19 mouse cellular contexts compared by ENCODE assay signal in the genomic region with DNA sequence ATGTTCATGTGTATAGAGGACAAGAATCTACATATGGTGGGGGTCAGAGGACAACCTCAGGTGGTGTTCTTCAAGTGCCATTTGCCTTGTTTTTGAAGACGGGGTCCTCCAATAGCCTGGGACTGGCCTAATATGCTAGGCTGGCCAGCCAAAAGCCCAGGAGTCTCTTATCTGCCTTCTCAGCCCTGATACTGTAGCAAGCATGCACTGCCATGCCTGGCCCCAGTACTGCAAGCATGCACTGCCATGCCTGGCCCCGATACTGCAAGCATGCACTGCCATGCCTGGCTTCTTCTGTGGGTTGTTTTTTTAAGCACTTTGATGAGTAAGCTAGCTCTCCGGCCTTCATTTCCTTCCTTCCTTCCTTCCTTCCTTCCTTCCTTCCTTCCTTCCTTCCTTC.
"Had no signal": no experiment of that assay in that cellular context is flagged by ENCODE, and none has a peak within 500 bp of the region (broad histone marks: within the 10 kb centered on the region; RNA-seq: fewer than 3 reads in every experiment).

No protein-coding gene starts in this region.

- H3K27me3 ChIP-seq: intestine, embryonic 15.5 days; limb, embryonic 12.5 days; limb, embryonic 15.5 days; lung, embryonic 15.5 days; midbrain, embryonic 12.5 days; midbrain, embryonic 15.5 days; neural tube, embryonic 12.5 days; neural tube, embryonic 15.5 days had no signal

- H3K9ac ChIP-seq: intestine, embryonic 15.5 days; limb, embryonic 12.5 days; limb, embryonic 15.5 days; lung, embryonic 15.5 days; midbrain, embryonic 12.5 days; midbrain, embryonic 15.5 days; neural tube, embryonic 12.5 days; neural tube, embryonic 15.5 days had no signal

- H3K36me3 ChIP-seq: intestine, embryonic 15.5 days; limb, embryonic 12.5 days; limb, embryonic 15.5 days; lung, embryonic 15.5 days; midbrain, embryonic 12.5 days; midbrain, embryonic 15.5 days; neural tube, embryonic 12.5 days; neural tube, embryonic 15.5 days had no signal

- DNase-seq: kidney, adult 11 months; kidney, postnatal 10 days; kidney, postnatal 36 days; left cerebral cortex, postnatal 4 days; lung, adult 18-20 months; lung, postnatal 10 days; lung, postnatal 36 days; right cerebral cortex, adult 18-20 months; right cerebral cortex, postnatal 14 days; right cerebral cortex, postnatal 4 days; thymus, postnatal 25 days had no signal

- H3K27ac ChIP-seq: intestine, embryonic 15.5 days; limb, embryonic 12.5 days; limb, embryonic 15.5 days; lung, embryonic 15.5 days; midbrain, embryonic 12.5 days; midbrain, embryonic 15.5 days; neural tube, embryonic 12.5 days; neural tube, embryonic 15.5 days had no signal

- ATAC-seq: intestine, embryonic 15.5 days; midbrain, embryonic 15.5 days had no signal

- H3K9me3 ChIP-seq: intestine, embryonic 15.5 days; limb, embryonic 12.5 days; limb, embryonic 15.5 days; lung, embryonic 15.5 days; midbrain, embryonic 12.5 days; midbrain, embryonic 15.5 days; neural tube, embryonic 12.5 days; neural tube, embryonic 15.5 days had no signal

- H3K4me3 ChIP-seq: intestine, embryonic 15.5 days; limb, embryonic 12.5 days; limb, embryonic 15.5 days; lung, embryonic 15.5 days; midbrain, embryonic 12.5 days; midbrain, embryonic 15.5 days; neural tube, embryonic 12.5 days; neural tube, embryonic 15.5 days had no signal

- H3K4me2 ChIP-seq: intestine, embryonic 15.5 days; limb, embryonic 12.5 days; limb, embryonic 15.5 days; lung, embryonic 15.5 days; midbrain, embryonic 12.5 days; midbrain, embryonic 15.5 days; neural tube, embryonic 12.5 days; neural tube, embryonic 15.5 days had no signal
